Mouse (Mus musculus): ENCODE data around the gene Tvp23b. TPM values are rescaled to one million over a fixed set of nuclear protein-coding genes. Genes with fewer than 3 reads are reported as not detected.

Tvp23b gene
- polyA plus RNA-seq, 1 experiment from 2014 or later = 85.4 TPM

DNA sequence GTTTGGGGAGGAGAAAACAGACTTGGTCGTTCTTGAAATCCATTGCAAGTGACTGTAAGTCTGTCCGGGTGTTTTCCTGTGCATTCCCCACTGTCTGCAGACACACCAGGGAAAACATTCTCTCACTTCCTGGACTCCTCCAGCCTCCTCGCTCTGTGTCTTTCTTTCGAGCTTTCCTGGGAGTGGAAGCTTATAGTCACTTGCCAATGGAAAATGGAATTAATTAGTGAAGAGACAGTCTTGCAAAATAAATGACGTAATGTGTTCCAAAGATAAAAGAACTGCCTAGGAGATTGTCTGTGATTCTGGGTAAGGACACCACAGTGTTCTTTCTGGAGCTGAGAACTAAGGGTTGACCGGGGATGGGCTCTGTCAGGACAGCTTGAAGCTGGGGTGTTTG is 64.3 kb downstream of the Tvp23b start:
- Histone ChIP-seq H3K27ac (ENCODE audit: low read length) (no peak overlapping the region), H3K9ac (ENCODE audit: low read length) (no peak overlapping the region), H3K4me1 (ENCODE audit: control insufficient read depth, insufficient read depth, low read length) (no peaks in the 10 kb centered on the region), H3K4me3 (replicated peaks; ENCODE audit: low read length) (no peak overlapping the region), H3K9me3 (replicated peaks; ENCODE audit: control insufficient read depth, low read length) (no peaks in the 10 kb centered on the region), H3K36me3 (ENCODE audit: control insufficient read depth, insufficient read depth, low read length) (no peaks in the 10 kb centered on the region), H3K4me2 (ENCODE audit: low read depth, low read length) (no peak overlapping the region), H3K27me3 (ENCODE audit: control insufficient read depth, insufficient read depth, low read length) (no peaks in the 10 kb centered on the region)
- ATAC-seq (ENCODE audit: insufficient read depth, low FRiP score) = no peak
- 66% methylated on average over 6 of the region's 6 CpGs for WGBS

DNA sequence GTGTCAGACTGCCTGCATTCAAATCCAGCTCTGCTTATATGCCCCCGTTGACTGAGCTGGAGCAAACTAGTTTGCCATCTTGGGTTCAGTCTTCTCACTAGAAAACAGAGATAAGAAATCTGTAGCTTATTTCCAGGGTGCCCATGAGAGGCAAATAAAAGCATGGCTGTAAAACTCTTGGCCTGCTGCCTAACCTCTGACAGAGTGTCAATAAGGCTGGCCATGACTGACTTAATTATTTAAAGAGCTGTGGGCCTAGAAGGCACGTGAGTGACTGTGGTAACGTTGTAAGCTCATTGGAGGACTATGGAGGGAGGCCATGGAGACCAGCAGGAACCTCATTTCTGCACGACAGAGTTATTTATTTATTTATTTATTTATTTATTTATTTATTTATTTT is 66.3 kb downstream of the Tvp23b start:
- 62% methylated on average over 4 of the region's 4 CpGs for WGBS
- ATAC-seq (ENCODE audit: insufficient read depth, low FRiP score) = no peak

DNA sequence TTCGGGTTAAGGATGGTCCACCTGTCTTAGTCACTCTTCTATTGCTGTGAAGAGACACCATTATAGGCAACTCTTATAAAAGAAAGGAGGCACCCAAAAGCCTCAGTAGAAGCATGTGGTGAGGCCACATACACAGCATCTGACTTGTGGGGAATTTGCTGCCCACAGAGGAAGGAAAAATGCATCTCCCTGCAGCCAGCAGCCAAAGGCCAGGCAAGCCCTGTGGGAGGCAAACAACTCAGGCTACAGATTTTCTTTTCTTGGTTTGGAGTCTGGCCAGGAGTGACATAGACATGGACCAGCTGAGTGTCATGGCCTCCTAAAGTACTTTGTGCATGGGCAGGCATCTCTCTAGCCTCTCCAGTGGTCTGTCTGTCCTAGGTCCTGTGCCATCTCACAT is 70.3 kb downstream of the Tvp23b start:
- no peaks in the 10 kb centered on the region for H3K9me3 ChIP-seq (replicated peaks; ENCODE audit: control insufficient read depth, low read length)
- H3K4me3 ChIP-seq (replicated peaks; ENCODE audit: low read length) = no peak overlapping the region
- ATAC-seq (ENCODE audit: insufficient read depth, low FRiP score) = no peak
- H3K27ac ChIP-seq (ENCODE audit: low read length) = no peak overlapping the region
- no peaks in the 10 kb centered on the region for H3K4me1 ChIP-seq (ENCODE audit: control insufficient read depth, insufficient read depth, low read length)
- H3K4me2 ChIP-seq (ENCODE audit: low read depth, low read length) = no peak overlapping the region
- WGBS = 79% methylated on average over 1 of the region's 1 CpGs
- H3K36me3 ChIP-seq (ENCODE audit: control insufficient read depth, insufficient read depth, low read length) = no peaks in the 10 kb centered on the region
- no peaks in the 10 kb centered on the region for H3K27me3 ChIP-seq (ENCODE audit: control insufficient read depth, insufficient read depth, low read length)
- no peak overlapping the region for H3K9ac ChIP-seq (ENCODE audit: low read length)

More for the DNA sequence above, 66.3 kb downstream of the Tvp23b start:
- no peaks in the 10 kb centered on the region for H3K27me3 ChIP-seq (ENCODE audit: control insufficient read depth, insufficient read depth, low read length)
- no peaks in the 10 kb centered on the region for H3K9me3 ChIP-seq (replicated peaks; ENCODE audit: control insufficient read depth, low read length)
- H3K4me2 ChIP-seq (ENCODE audit: low read depth, low read length) = no peak overlapping the region
- H3K9ac ChIP-seq (ENCODE audit: low read length) = no peak overlapping the region
- H3K27ac ChIP-seq (ENCODE audit: low read length) = no peak overlapping the region
- H3K4me1 ChIP-seq (ENCODE audit: control insufficient read depth, insufficient read depth, low read length) = no peaks in the 10 kb centered on the region
- no peak overlapping the region for H3K4me3 ChIP-seq (replicated peaks; ENCODE audit: low read length)
- no peaks in the 10 kb centered on the region for H3K36me3 ChIP-seq (ENCODE audit: control insufficient read depth, insufficient read depth, low read length)

DNA sequence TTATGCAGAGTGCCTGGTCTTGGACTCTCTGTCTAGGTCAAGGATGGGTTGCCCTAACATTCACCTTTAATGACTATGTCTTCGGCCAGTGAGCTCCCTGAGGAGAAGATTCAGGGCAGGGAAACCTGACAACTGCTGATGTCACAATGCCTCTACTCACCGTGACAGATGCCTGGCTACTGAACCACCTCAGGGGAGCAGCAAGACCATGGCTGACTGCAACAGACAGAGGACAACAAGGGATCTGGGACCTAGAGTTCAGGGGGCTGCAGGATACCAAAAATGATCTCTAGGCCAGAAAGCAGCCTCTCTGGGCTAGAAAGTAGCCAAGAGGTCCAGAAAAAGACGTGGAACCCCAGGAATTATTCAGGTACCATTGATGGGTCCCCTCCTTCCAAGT is 71.8 kb downstream of the Tvp23b start, which contains the start of gene Cdrt4:
Gene Cdrt4, plus strand, starts transcription at position 182 of the 400 bp plus-strand sequence.
- 81% methylated on average over 3 of the region's 3 CpGs for WGBS
- Histone ChIP-seq H3K27me3 (ENCODE audit: control insufficient read depth, insufficient read depth, low read length) (no peaks in the 10 kb centered on the region), H3K9ac (ENCODE audit: low read length) (no peak within 1 kb of the TSS), H3K27ac (ENCODE audit: low read length) (no peak within 1 kb of the TSS), H3K4me1 (ENCODE audit: control insufficient read depth, insufficient read depth, low read length) (no peaks in the 10 kb centered on the region), H3K4me3 (replicated peaks; ENCODE audit: low read length) (no peak within 1 kb of the TSS), H3K4me2 (ENCODE audit: low read depth, low read length) (no peak within 1 kb of the TSS), H3K36me3 (ENCODE audit: control insufficient read depth, insufficient read depth, low read length) (no peaks in the 10 kb centered on the region), H3K9me3 (replicated peaks; ENCODE audit: control insufficient read depth, low read length) (0 out of 2 replicates have a peak, but pooled peaks cover 6% of the 10 kb centered on the region)
- ATAC-seq (ENCODE audit: insufficient read depth, low FRiP score) = no peak

DNA sequence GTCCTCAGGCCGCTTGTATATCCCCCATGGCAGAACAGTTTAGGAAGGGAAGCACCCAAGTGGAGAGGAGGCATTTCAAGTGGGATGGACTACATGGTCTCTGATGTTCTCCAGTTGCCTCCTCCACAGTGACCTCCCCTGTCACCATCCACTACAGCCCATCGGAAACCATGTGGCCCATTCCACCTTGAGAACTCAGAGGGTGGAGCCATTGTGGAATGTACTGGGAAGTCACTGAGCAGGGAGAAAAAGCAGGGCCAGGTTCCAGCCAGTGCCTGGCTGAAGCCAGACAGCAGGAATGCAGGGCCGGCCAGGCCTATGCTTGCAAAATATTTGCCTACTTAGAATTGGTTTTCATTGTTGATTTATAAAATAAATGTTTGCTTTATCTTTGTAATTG is 75.5 kb downstream of the Tvp23b start:
- no peaks in the 10 kb centered on the region for H3K27me3 ChIP-seq (ENCODE audit: control insufficient read depth, insufficient read depth, low read length)
- H3K4me3 ChIP-seq (replicated peaks; ENCODE audit: low read length) = no peak overlapping the region
- H3K9ac ChIP-seq (ENCODE audit: low read length) = no peak overlapping the region
- WGBS = 64% methylated on average over 3 of the region's 3 CpGs
- no peak overlapping the region for H3K27ac ChIP-seq (ENCODE audit: low read length)
- H3K36me3 ChIP-seq (ENCODE audit: control insufficient read depth, insufficient read depth, low read length) = no peaks in the 10 kb centered on the region
- no peak overlapping the region for H3K4me2 ChIP-seq (ENCODE audit: low read depth, low read length)
- H3K4me1 ChIP-seq (ENCODE audit: control insufficient read depth, insufficient read depth, low read length) = no peaks in the 10 kb centered on the region
- H3K9me3 ChIP-seq (replicated peaks; ENCODE audit: control insufficient read depth, low read length) = 0 out of 2 replicates have a peak, but pooled peaks cover 6% of the 10 kb centered on the region
- no peak for ATAC-seq (ENCODE audit: insufficient read depth, low FRiP score)

DNA sequence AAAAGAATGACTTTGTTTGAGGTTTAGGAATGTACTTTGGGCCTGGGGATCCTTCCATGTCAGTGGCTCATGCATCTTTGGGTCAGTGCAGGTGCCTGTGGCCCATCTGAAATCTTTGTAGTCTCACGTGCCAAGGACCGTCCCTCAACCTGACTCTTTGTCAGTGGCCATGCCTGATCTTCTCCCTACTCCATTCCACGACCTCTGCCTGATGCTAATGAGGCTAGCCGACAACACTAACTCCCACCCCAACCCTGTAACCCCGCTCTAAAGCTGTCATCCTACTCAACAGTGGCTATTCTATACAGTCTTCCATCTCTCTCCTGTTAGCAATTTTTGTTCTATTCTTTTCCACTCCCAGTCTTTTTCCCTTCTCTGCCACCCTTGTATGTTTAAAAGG is 75.9 kb downstream of the Tvp23b start:
- WGBS = 82% methylated on average over 5 of the region's 5 CpGs
- no peak for ATAC-seq (ENCODE audit: insufficient read depth, low FRiP score)
- H3K27ac ChIP-seq (ENCODE audit: low read length) = no peak overlapping the region
- H3K27me3 ChIP-seq (ENCODE audit: control insufficient read depth, insufficient read depth, low read length) = no peaks in the 10 kb centered on the region
- no peak overlapping the region for H3K4me2 ChIP-seq (ENCODE audit: low read depth, low read length)
- H3K36me3 ChIP-seq (ENCODE audit: control insufficient read depth, insufficient read depth, low read length) = no peaks in the 10 kb centered on the region
- no peak overlapping the region for H3K9ac ChIP-seq (ENCODE audit: low read length)
- no peaks in the 10 kb centered on the region for H3K4me1 ChIP-seq (ENCODE audit: control insufficient read depth, insufficient read depth, low read length)
- 0 out of 2 replicates have a peak, but pooled peaks cover 6% of the 10 kb centered on the region for H3K9me3 ChIP-seq (replicated peaks; ENCODE audit: control insufficient read depth, low read length)
- H3K4me3 ChIP-seq (replicated peaks; ENCODE audit: low read length) = no peak overlapping the region

DNA sequence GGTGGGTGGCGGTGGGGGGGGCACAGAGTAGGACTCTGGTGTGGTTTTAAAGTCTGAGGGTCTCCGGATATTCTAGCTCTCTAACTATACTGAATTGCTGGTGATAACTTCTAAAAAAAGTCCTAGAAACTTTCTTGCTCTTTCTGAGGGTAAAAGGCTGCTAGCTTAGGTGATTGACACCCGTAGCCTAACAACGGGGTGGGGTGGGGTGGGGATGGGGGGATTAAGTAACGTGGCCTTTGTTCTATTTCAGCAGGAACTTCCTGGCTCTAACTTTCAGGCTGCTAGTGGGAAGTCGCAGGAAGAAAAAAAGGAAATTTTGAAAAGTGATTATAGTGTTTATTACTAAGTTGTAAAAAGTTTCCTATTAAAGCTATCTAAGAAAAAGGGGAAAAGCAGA is 76.5 kb downstream of the Tvp23b start:
- Histone ChIP-seq H3K9me3 (replicated peaks; ENCODE audit: control insufficient read depth, low read length) (0 out of 2 replicates have a peak, but pooled peaks cover 6% of the 10 kb centered on the region), H3K4me3 (replicated peaks; ENCODE audit: low read length) (no peak overlapping the region), H3K36me3 (ENCODE audit: control insufficient read depth, insufficient read depth, low read length) (no peaks in the 10 kb centered on the region), H3K4me1 (ENCODE audit: control insufficient read depth, insufficient read depth, low read length) (no peaks in the 10 kb centered on the region), H3K4me2 (ENCODE audit: low read depth, low read length) (no peak overlapping the region), H3K27ac (ENCODE audit: low read length) (no peak overlapping the region), H3K27me3 (ENCODE audit: control insufficient read depth, insufficient read depth, low read length) (no peaks in the 10 kb centered on the region), H3K9ac (ENCODE audit: low read length) (no peak overlapping the region)
- 50% methylated on average over 6 of the region's 6 CpGs for WGBS
- ATAC-seq (ENCODE audit: insufficient read depth, low FRiP score) = no peak

DNA sequence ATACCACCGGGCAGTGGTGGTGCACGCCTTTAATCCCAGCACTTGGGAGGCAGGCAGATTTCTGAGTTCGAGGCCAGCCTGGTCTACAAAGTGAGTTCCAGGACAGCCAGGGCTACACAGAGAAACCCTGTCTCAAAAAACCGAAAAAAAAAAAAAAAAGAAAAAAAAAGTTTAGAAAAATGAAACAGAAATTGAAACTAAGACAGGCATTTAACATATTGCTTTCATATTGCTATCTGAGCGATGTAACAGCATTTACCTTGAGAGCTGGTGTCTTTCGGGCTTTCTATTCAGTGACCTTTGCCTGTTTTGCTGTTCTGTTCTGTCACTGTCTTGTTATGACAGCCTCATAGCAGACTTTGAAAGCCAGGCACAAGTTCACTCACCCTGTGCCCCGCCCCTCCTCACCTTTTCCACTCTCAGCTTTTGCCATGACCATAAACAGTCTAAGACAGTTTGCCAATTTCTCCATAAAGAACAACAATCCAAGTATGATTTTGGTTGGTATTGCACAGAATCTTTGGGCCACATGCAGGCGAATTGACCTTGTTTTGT is 78.4 kb downstream of the Tvp23b start:
- WGBS = 82% methylated on average over 8 of the region's 8 CpGs
- no peak for ATAC-seq (ENCODE audit: insufficient read depth, low FRiP score)

DNA sequence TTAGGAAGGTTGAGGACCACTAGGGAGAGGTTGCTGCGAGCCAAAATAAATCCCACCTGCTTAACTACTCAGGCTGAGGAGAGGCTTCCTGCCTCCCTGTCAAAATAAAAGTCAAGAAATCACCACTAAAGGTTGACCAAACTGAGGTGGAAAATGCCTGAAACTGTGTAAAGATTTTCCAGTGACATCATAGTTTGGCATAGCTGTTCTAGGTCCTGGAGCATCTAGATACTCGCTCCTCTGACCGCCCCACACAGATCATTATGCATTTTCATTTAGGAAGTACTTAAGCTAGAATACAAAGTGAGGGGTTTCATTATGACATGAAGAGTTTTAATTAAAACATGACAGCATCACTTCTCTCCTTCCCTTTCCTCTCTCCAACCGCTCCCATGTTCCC is 84.0 kb downstream of the Tvp23b start:
- WGBS = 68% methylated on average over 4 of the region's 4 CpGs
- no peak overlapping the region for H3K27ac ChIP-seq (ENCODE audit: low read length)
- ATAC-seq (ENCODE audit: insufficient read depth, low FRiP score) = no peak

More for the DNA sequence above, 78.4 kb downstream of the Tvp23b start:
- no peak overlapping the region for H3K9ac ChIP-seq (ENCODE audit: low read length)
- H3K36me3 ChIP-seq (ENCODE audit: control insufficient read depth, insufficient read depth, low read length) = no peaks in the 10 kb centered on the region
- H3K4me3 ChIP-seq (replicated peaks; ENCODE audit: low read length) = no peak overlapping the region
- no peaks in the 10 kb centered on the region for H3K4me1 ChIP-seq (ENCODE audit: control insufficient read depth, insufficient read depth, low read length)
- H3K4me2 ChIP-seq (ENCODE audit: low read depth, low read length) = no peak overlapping the region
- no peaks in the 10 kb centered on the region for H3K27me3 ChIP-seq (ENCODE audit: control insufficient read depth, insufficient read depth, low read length)
- H3K9me3 ChIP-seq (replicated peaks; ENCODE audit: control insufficient read depth, low read length) = 0 out of 2 replicates have a peak, but pooled peaks cover 6% of the 10 kb centered on the region
- no peak overlapping the region for H3K27ac ChIP-seq (ENCODE audit: low read length)

More for the DNA sequence above, 84.0 kb downstream of the Tvp23b start:
- peaks cover 18% of the 10 kb centered on the region for H3K4me1 ChIP-seq (ENCODE audit: control insufficient read depth, insufficient read depth, low read length)
- H3K4me2 ChIP-seq (ENCODE audit: low read depth, low read length) = no peak overlapping the region
- no peaks in the 10 kb centered on the region for H3K27me3 ChIP-seq (ENCODE audit: control insufficient read depth, insufficient read depth, low read length)
- H3K9me3 ChIP-seq (replicated peaks; ENCODE audit: control insufficient read depth, low read length) = no peaks in the 10 kb centered on the region
- no peak overlapping the region for H3K9ac ChIP-seq (ENCODE audit: low read length)
- H3K36me3 ChIP-seq (ENCODE audit: control insufficient read depth, insufficient read depth, low read length) = no peaks in the 10 kb centered on the region
- no peak overlapping the region for H3K4me3 ChIP-seq (replicated peaks; ENCODE audit: low read length)

Measured in stomach, embryonic 16.5 days (tissue).